Comparison of ENCODE assay signal across 9 mouse cellular contexts in the genomic region with DNA sequence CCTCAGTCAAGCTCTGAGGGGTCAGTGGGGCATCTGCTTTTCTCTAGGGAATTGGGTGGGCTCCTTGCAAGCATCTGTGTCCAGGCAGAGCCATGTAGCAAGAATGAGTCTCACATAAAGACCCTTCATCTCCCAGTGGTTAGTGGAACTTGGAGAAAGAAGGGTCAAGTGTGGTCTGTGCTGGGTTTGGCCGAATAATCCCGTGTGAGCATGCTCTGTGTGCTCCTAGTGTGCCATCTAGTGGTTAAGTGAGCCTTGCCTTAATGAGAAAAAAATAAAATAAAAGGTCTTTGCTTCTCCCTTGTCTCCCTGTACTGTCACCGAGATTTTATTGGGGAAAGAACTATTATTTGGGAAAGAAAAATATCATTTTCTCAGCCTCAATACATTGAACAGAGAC. TPM values are rescaled to one million over a fixed set of nuclear protein-coding genes. Genes with fewer than 3 reads are reported as not detected.
A peak's percentile ranks its signal among the peaks of the same experiment; 100 is the strongest.
DNase-seq lines count a peak whose midpoint lies in the region; ATAC-seq and TF ChIP-seq lines count a peak whose summit lies in the region.
"Had no signal": no experiment of that assay in that cellular context is flagged by ENCODE, and none has a peak within 500 bp of the region (broad histone marks: within the 10 kb centered on the region; RNA-seq: fewer than 3 reads in every experiment).

No protein-coding gene starts in this region.

- DNase-seq in hindbrain, embryonic 10.5 days (ENCODE audit: low spot score), result peak; percentile 21
- peak; percentile 54 for DNase-seq in CD4-positive, CD25-positive, alpha-beta regulatory T cell, adult 2 months (ENCODE audit: low read depth, low spot score)
- DNase-seq in adrenal gland, postnatal 10 days, result peak; percentile 51
- DNase-seq in forebrain, postnatal 0 days, result peak; percentile 65
- peak; percentile 39 for DNase-seq in limb, embryonic 10.5 days (ENCODE audit: low spot score)
- DNase-seq in skeletal muscle tissue, adult 2 months (ENCODE audit: low read depth, low spot score), result peak; percentile 13

- no peak overlapping the region for H3K4me2 ChIP-seq in hindbrain, embryonic 16.5 days (ENCODE audit: low read length)
- H3K4me2 ChIP-seq in forebrain, postnatal 0 days (ENCODE audit: low read depth), result no peak overlapping the region
- H3K4me2 ChIP-seq: liver, embryonic 15.5 days had no signal

- WGBS in hindbrain, embryonic 10.5 days, result 35% methylated on average over 3 of the region's 3 CpGs
- WGBS in hindbrain, embryonic 16.5 days, result 27% methylated on average over 3 of the region's 3 CpGs
- WGBS in forebrain, postnatal 0 days, result 19% methylated on average over 3 of the region's 3 CpGs
- WGBS in limb, embryonic 10.5 days, result 29% methylated on average over 3 of the region's 3 CpGs

- H3K4me3 ChIP-seq in hindbrain, embryonic 10.5 days, result no peak overlapping the region
- no peak overlapping the region for H3K4me3 ChIP-seq in hindbrain, embryonic 16.5 days (ENCODE audit: low read length)
- H3K4me3 ChIP-seq in forebrain, postnatal 0 days (ENCODE audit: low read depth, low read length), result no peak overlapping the region
- H3K4me3 ChIP-seq in limb, embryonic 10.5 days, result no peak overlapping the region
- H3K4me3 ChIP-seq: liver, embryonic 15.5 days had no signal

- H3K4me1 ChIP-seq in hindbrain, embryonic 10.5 days (replicated peaks), result peaks cover 14% of the 10 kb centered on the region
- H3K4me1 ChIP-seq in hindbrain, embryonic 16.5 days (ENCODE audit: control insufficient read depth, insufficient read depth, low read depth, low read length), result no peaks in the 10 kb centered on the region
- no peaks in the 10 kb centered on the region for H3K4me1 ChIP-seq in forebrain, postnatal 0 days (ENCODE audit: insufficient read depth)
- no peaks in the 10 kb centered on the region for H3K4me1 ChIP-seq in limb, embryonic 10.5 days
- H3K4me1 ChIP-seq: liver, embryonic 15.5 days had no signal

- no peaks in the 10 kb centered on the region for H3K27me3 ChIP-seq in hindbrain, embryonic 10.5 days (ENCODE audit: insufficient read depth, poor library complexity, severe bottlenecking)
- H3K27me3 ChIP-seq in hindbrain, embryonic 16.5 days (replicated peaks; ENCODE audit: control insufficient read depth, insufficient read depth, low read length), result no peaks in the 10 kb centered on the region
- H3K27me3 ChIP-seq in forebrain, postnatal 0 days (ENCODE audit: insufficient read depth, low read length), result no peaks in the 10 kb centered on the region
- no peaks in the 10 kb centered on the region for H3K27me3 ChIP-seq in limb, embryonic 10.5 days (ENCODE audit: low read depth, poor library complexity, severe bottlenecking)
- H3K27me3 ChIP-seq: liver, embryonic 15.5 days had no signal

- TF ChIP-seq CTCF in forebrain, postnatal 0 days (IDR thresholded peaks at IDR 0.05; ENCODE audit: low read depth), result peak; percentile 81

- no peak overlapping the region for H3K27ac ChIP-seq in hindbrain, embryonic 10.5 days
- no peak overlapping the region for H3K27ac ChIP-seq in hindbrain, embryonic 16.5 days (ENCODE audit: low read depth, low read length)
- H3K27ac ChIP-seq in forebrain, postnatal 0 days (ENCODE audit: low read depth, low read length), result no peak overlapping the region
- no peak overlapping the region for H3K27ac ChIP-seq in limb, embryonic 10.5 days
- H3K27ac ChIP-seq: liver, embryonic 15.5 days had no signal

- H3K9me3 ChIP-seq in hindbrain, embryonic 10.5 days, result no peaks in the 10 kb centered on the region
- no peaks in the 10 kb centered on the region for H3K9me3 ChIP-seq in hindbrain, embryonic 16.5 days (ENCODE audit: control insufficient read depth, low read length)
- H3K9me3 ChIP-seq in forebrain, postnatal 0 days (ENCODE audit: low read length), result no peaks in the 10 kb centered on the region
- H3K9me3 ChIP-seq in limb, embryonic 10.5 days (replicated peaks), result no peaks in the 10 kb centered on the region
- H3K9me3 ChIP-seq: liver, embryonic 15.5 days had no signal

- ATAC-seq in hindbrain, embryonic 16.5 days, result no peak
- peak; percentile 16; the same call in 1 of the 2 replicates for ATAC-seq in forebrain, postnatal 0 days
- no peak for ATAC-seq in erythroid progenitor cell, adult 5-6 weeks (replicated peaks; ENCODE audit: low FRiP score, poor library complexity, severe bottlenecking)

- no peak overlapping the region for H3K9ac ChIP-seq in hindbrain, embryonic 16.5 days (ENCODE audit: low read depth, low read length)
- H3K9ac ChIP-seq in forebrain, postnatal 0 days, result no peak overlapping the region
- H3K9ac ChIP-seq: liver, embryonic 15.5 days had no signal

- no peaks in the 10 kb centered on the region for H3K36me3 ChIP-seq in hindbrain, embryonic 10.5 days
- H3K36me3 ChIP-seq in hindbrain, embryonic 16.5 days (ENCODE audit: control insufficient read depth, insufficient read depth, low read length), result no peaks in the 10 kb centered on the region
- H3K36me3 ChIP-seq in forebrain, postnatal 0 days (ENCODE audit: insufficient read depth), result no peaks in the 10 kb centered on the region
- H3K36me3 ChIP-seq in limb, embryonic 10.5 days, result no peaks in the 10 kb centered on the region
- H3K36me3 ChIP-seq: liver, embryonic 15.5 days had no signal

RNA-seq across cellular contexts. Expression of gene Nostrin, which starts 34.9 kb away (rescaled TPM):
- polyA plus RNA-seq in hindbrain, embryonic 10.5 days (2016; fragmentation: Nextera tagmentation; extraction: Ambion mirVana), result 0.41 and 0.75 TPM in 2 replicates
- polyA plus RNA-seq in hindbrain, embryonic 16.5 days (2015; fragmentation: Nextera tagmentation; extraction: Ambion mirVana), result 2.1 and 2.4 TPM in 2 replicates
- total RNA-seq in adrenal gland, postnatal 10 days (2021), result 10 to 100 TPM in 1 of 2 experiments, 1 to 10 TPM in 1; 9.3 to 10.7 TPM
- 2.6 and 5.5 TPM in 2 replicates for total RNA-seq in forebrain, postnatal 0 days (2014; rRNA removed)
- 2.8 and 3.1 TPM in 2 replicates for polyA plus RNA-seq in forebrain, postnatal 0 days (2015; fragmentation: Nextera tagmentation; extraction: Ambion mirVana)
- polyA plus RNA-seq in limb, embryonic 10.5 days (2016; fragmentation: Nextera tagmentation; extraction: Ambion mirVana), result 0.98 and 1.4 TPM in 2 replicates
- 0.72 TPM in 1 of 2 replicates, not detected in the other for total RNA-seq in erythroid progenitor cell, adult 5-6 weeks (2015; ENCODE audit: low replicate concordance)
- not detected in 2 replicates for total RNA-seq in erythroid progenitor cell, adult 5-6 weeks (2017; ENCODE audit: low replicate concordance)

Comparison
In these comparisons a context has a peak if more than half of its experiments do, and no peak if none do; other contexts are left out.
1. DNase-seq: peak in every context shown above with its lines; median percentile 65 in forebrain, postnatal 0 days; 54 in CD4-positive, CD25-positive, alpha-beta regulatory T cell, adult 2 months; 51 in adrenal gland, postnatal 10 days; 39 in limb, embryonic 10.5 days; 21 in hindbrain, embryonic 10.5 days; 13 in skeletal muscle tissue, adult 2 months.